Mouse (Mus musculus) ES-E14 (cell line): ENCODE measurements around the gene Gng4.

Experiments
- CHD2 ChIP-seq: IDR thresholded peaks from 2 replicates; pipeline ENCODE4 v1.6.1; 2014; ENCODE audit warnings: mild to moderate bottlenecking, low read depth, low read length, inconsistent platforms
- HCFC1 ChIP-seq: IDR thresholded peaks from 2 replicates; pipeline ENCODE4 v1.6.1; 2012; ENCODE audit warnings: low read length, inconsistent platforms, borderline replicate concordance; ENCODE audit not compliant: insufficient read depth
- ZC3H11A ChIP-seq: IDR thresholded peaks from 2 replicates; pipeline ENCODE4 v1.6.1; 2012; ENCODE audit warnings: low read depth, mild to moderate bottlenecking, inconsistent platforms, low read length, borderline replicate concordance

- TF ChIP-seq HCFC1 (no peak), CHD2 (no peak), ZC3H11A (no peak)
Observed at GRCm38 (mm10) chr13:13808337-13809132, 24.7 kb downstream of the Gng4 start.
